Mouse (Mus musculus): ENCODE data around the gene Prss28.

The Prss28 gene

GRCm38 (mm10) chr17:25308346-25308745 lies at the start of gene Prss28:
Gene Prss28 (plus strand): TSS chr17:25308646.
- no peak for DNase-seq

- DNase-seq, result no peak
Observed at GRCm38 (mm10) chr17:25264453-25264852, 44.0 kb upstream of the Prss28 start.

- DNase-seq, result no peak
Observed at GRCm38 (mm10) chr17:25270795-25271335, 37.6 kb upstream of the Prss28 start.

GRCm38 (mm10) chr17:25272326-25272725 lies 36.1 kb upstream of the Prss28 start:
- DNase-seq, result no peak

DNA sequence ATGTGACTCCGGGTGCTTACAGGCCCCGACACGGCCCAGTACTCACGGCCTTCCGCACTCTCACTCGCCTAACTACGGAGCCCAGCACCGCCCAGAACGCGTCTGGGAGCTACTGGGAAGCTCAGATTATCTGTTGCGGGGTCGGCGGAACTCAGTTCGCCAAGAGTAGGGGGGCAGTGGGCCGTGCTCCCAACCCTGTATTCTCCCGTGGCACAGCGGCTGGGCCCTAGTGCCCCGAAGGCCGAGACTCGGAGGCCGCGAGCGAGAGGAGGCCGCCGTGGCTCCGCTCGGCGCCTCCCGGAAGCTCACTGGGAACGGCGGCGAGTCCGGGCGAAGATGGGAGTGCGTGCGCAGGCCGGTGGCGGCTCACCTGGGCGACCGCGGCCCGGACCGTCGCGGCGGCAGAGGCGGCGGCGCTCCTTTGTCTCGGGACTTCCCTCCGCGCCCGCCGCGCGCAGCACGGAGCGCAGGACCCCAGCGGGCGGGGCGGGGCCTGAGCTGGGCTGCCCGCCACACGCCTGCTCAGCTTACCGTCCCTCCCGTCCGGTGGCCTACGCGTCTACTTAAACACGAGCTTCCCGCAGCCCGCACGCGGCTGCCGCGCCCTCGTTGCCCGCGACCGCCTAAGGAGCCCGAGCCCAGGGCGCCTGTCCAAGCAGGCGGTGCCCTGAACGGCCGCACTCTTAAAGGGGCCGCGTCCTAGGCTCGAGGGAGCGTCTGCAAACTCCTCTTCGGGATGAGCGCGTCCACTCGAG lies 35.3 kb upstream of the Prss28 start:
- peak; percentile 95 for DNase-seq

GRCm38 (mm10) chr17:25273706-25274501 lies 34.5 kb upstream of the Prss28 start:
- DNase-seq, result peak; percentile 98

DNA sequence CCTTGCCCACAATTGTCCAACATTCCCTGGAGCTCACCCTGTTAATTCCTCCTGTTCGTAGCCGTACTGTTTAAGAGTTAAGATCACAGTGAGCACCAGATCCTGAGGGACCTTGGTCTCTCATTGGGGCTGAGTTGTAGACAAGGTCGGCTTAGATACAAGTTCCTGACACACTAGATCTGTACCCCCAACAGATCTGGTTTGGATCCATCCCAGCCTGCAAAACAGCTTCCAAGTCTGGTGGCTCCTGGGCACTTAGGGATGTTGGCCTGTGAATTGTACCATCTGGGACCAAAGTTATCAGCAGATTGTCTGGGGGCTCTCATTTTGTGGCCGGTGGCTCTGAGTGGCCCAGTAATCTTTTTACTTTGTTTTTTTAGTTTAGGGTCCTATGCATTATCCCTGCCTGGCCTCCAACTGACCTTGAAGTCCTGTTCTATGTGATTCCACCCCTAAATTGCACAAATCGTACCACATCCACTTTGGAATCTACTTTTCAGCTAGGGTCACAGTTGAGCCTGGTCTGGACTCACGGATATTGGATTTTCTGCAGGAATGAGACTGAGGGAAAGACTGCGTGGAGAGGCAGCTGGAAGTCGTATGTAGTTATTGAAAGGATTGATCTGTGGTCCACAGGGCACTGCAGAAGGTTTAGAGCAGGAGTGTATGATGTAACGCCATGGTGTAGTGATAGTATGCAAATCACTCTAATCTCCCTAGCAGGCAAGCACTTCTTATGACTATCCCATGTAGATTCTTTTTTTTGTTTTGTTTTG lies 33.7 kb upstream of the Prss28 start, which contains the start of gene Ube2i:
TSS of gene Ube2i (minus strand) at position 52 of the 776 bp plus-strand sequence.
- DNase-seq, result no peak

GRCm38 (mm10) chr17:25275833-25276232 lies 32.6 kb upstream of the Prss28 start:
- no peak for DNase-seq

DNA sequence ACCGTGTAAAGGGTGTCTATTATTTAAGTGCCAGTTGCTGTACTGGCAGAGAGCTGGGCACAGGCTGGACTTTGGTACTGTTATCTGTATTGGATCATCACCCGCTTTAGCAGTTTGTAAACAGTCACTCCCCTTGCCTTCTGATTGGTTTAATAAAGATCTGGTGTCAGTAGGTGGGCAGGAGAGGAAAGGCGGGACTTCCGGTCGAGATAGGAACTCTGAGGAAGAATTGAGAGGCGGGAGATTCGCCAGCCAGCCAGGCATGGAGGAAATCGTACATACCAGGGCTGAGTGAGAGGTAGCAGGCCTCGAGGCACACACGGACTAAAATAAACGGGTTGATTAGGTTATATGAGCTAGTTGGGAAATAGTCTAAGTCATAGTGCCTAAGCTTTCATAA lies 26.3 kb upstream of the Prss28 start:
- DNase-seq, result no peak

- peak; percentile 80 for DNase-seq
Observed at GRCm38 (mm10) chr17:25285033-25285432, 23.4 kb upstream of the Prss28 start.

- DNase-seq, result no peak
Observed at GRCm38 (mm10) chr17:25288842-25289241, 19.6 kb upstream of the Prss28 start.

GRCm38 (mm10) chr17:25290411-25290810 lies 18.0 kb upstream of the Prss28 start:
- DNase-seq, result no peak

- DNase-seq, result no peak
Observed at GRCm38 (mm10) chr17:25293495-25293894, 15.0 kb upstream of the Prss28 start.

- no peak for DNase-seq
Observed at GRCm38 (mm10) chr17:25294111-25294510, 14.3 kb upstream of the Prss28 start.

DNA sequence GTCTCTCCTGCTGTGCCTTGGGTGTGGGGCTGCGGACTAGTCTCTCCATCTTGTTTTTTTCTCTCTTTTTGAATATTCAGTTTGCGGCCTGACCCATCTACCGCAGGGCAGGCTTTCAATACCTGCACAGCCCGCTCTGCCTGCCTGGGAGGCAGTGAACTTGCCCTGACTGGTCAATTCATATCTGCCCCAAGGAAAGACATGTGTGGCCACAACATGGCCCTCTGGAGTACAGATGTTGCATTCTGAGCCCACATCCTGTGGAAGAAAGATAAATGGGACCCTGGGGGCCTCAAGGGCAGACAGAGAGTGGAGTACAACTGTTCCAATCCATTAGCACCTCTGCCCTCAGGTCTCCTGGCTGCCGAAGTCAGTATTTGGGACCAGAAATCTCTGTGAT lies 10.4 kb upstream of the Prss28 start, which contains the start of gene Prss34:
TSS of gene Prss34 (plus strand) at position 301 of the 400 bp plus-strand sequence.
- DNase-seq, result no peak

DNA sequence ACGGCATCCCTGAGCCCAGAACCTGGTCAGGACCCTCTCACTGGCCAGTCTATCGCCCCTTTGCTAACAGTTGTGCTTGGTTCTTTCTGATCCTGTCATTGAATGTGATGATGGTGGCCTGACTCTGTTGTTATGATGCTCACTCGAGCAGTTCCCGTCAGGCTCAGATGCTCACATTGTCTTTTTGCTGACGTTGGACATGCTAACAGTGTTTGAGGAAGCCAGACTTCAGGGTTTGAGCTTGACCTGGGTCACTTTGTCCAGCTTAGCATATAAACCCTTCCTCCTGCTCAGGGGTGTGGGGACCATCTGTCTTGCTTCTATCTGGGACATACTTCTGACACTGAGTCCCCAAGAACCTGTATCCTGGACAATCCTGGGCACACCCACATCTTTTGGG lies 9.9 kb downstream of the Prss28 start, which contains the start of gene Prss29:
TSS of gene Prss29 (plus strand) at position 301 of the 400 bp plus-strand sequence.
- no peak for DNase-seq

DNA sequence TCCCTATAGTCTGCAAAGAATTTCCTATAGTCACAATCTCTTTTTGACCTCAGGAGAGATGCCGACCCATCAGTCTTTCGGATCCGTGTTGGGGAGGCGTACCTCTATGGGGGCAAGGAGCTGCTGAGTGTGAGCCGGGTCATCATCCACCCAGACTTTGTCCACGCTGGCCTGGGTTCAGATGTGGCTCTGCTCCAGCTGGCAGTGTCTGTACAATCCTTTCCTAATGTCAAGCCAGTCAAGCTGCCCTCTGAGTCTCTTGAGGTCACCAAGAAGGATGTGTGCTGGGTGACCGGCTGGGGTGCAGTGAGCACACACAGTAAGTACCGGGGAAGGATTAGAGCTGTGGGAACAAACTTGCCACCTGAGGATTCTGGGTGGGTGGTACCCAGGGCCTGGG lies 12.4 kb downstream of the Prss28 start:
- DNase-seq, result no peak

DNA sequence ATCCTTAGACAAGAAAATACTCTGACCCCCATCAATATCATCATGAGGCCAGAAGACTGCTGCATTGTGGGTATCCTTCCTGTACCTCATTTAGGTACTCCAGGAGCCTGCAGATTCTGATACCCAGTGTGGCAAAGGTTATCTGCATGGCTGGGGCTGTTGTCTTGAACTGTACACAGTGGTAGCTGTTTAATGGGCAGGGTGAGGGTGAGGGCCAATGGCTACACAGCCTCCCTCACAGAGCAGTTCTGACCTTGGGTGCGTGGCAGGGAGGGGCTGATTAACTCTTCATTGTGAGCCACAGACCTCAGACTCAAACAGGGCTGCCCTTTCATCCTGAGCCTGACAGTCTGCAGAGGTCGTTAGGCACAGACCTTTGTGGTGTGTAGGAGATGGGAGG lies 14.5 kb downstream of the Prss28 start:
- DNase-seq, result no peak

- no peak for DNase-seq
Observed at GRCm38 (mm10) chr17:25332321-25332720, 23.9 kb downstream of the Prss28 start.

DNA sequence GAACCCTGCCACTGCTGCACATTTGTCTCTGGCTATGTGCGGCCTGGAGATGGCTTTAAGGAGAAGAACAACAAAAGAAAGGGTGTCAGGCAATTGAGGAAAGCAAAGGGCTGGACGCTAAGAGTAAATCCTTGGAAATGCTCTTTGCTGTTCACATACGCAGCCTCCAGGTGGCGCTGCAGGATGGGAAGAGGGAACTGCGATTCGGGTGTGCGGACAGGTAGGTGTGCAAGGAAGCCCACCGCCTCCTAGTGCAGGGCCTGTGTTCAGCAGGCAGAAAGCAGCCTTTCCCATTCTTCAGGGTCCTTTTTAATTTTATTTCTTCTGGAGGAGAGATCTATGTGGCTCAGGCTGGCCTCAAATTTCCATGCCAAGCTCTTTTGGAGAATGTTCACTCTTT lies 25.5 kb downstream of the Prss28 start:
- peak; percentile 26 for DNase-seq

- no peak for DNase-seq
Observed at GRCm38 (mm10) chr17:25338218-25338617, 29.8 kb downstream of the Prss28 start.

GRCm38 (mm10) chr17:25340003-25340402 lies 31.6 kb downstream of the Prss28 start:
- DNase-seq, result no peak

GRCm38 (mm10) chr17:25341490-25341889 lies 33.0 kb downstream of the Prss28 start:
- DNase-seq, result no peak

All from cerebellum, adult 8-10 months (tissue).